Mouse (Mus musculus) hindbrain, embryonic 14.5 days (tissue): ENCODE data around the gene Dalrd3. TPM values are rescaled to one million over a fixed set of nuclear protein-coding genes. Genes with fewer than 3 reads are reported as not detected.
"Not testable (repeated sequence)": the region's sequence is repeated elsewhere in the genome, so short reads cannot be mapped to it uniquely, and the experiment has no call there.

Experiments
- ATAC-seq: fragments of 200-750 bp; cut with Nextera tagmentation; 2 replicates; pipeline ENCODE4 v1.8.0; 2017; ENCODE audit warnings: moderate number of reproducible peaks, mild to moderate bottlenecking, moderate TSS enrichment, moderate library complexity; ENCODE audit not compliant: low FRiP score
- DNase-seq: peaks from one replicate; pipeline ENCODE4 v3.0.0-alpha.2; 2015; ENCODE audit warnings: low spot score
- H3K27ac ChIP-seq: fragments of 300-500 bp; sonication (generic); 2 replicates; pipeline ENCODE4 v1.5.1; 2014; ENCODE audit warnings: mild to moderate bottlenecking, moderate library complexity
- H3K27me3 ChIP-seq: fragments of 300-500 bp; sonication (generic); 2 replicates; pipeline ENCODE4 v1.6.1; 2014; ENCODE audit warnings: mild to moderate bottlenecking, low read length, mixed read lengths; ENCODE audit not compliant: control insufficient read depth, insufficient read depth
- H3K36me3 ChIP-seq: fragments of 300-500 bp; sonication (generic); replicated peaks from 2 replicates; pipeline ENCODE4 v1.6.1; 2014; ENCODE audit not compliant: control insufficient read depth, insufficient read depth
- H3K4me1 ChIP-seq: fragments of 300-500 bp; sonication (generic); replicated peaks from 2 replicates; pipeline ENCODE4 v1.6.1; 2014; ENCODE audit warnings: antibody characterized with exemption, low read length, mixed read lengths; ENCODE audit not compliant: control insufficient read depth, insufficient read depth
- H3K4me2 ChIP-seq: fragments of 300-500 bp; sonication (generic); replicated peaks from 2 replicates; pipeline ENCODE4 v1.6.1; 2014; ENCODE audit warnings: mild to moderate bottlenecking, moderate library complexity
- H3K4me3 ChIP-seq: fragments of 300-500 bp; sonication (generic); replicated peaks from 2 replicates; pipeline ENCODE4 v1.5.1; 2014; ENCODE audit warnings: mild to moderate bottlenecking, low read length
- H3K9ac ChIP-seq: fragments of 300-500 bp; sonication (generic); 2 replicates; pipeline ENCODE4 v1.6.1; 2014
- H3K9me3 ChIP-seq: fragments of 300-500 bp; sonication (generic); 2 replicates; pipeline ENCODE4 v1.6.1; 2016; ENCODE audit warnings: low read length; ENCODE audit not compliant: control insufficient read depth
- WGBS: fragments of 180-500 bp; shearing (Covaris S2); extraction: QIAGEN DNeasy Blood & Tissue Kit; methylation state at CpG from one replicate; pipeline ENCODE4 v1.1.7; 2014; 5-methylcytosine and 5-hydroxymethylcytosine counted together
- microRNA counts: library from miRNA; unstranded; fragments of <30 nt; microRNA quantifications from one replicate; lab custom pipeline; 2016
- microRNA-seq: library from miRNA; unstranded; fragments of <30 nt; microRNA quantifications from one replicate; pipeline ENCODE4, GENCODE M21; 2016
- polyA plus RNA-seq: library from polyadenylated mRNA; unstranded; fragments of >200 nt; fragmentation: Nextera tagmentation; extraction: Ambion mirVana; gene quantifications from 2 replicates; pipeline ENCODE4 v1.2.1, GENCODE M21; 2014

The Dalrd3 gene
- polyA plus RNA-seq, 1 experiment from 2014 or later: 242 TPM

- H3K27ac ChIP-seq: no peak overlapping the region
- no peak overlapping the region for H3K4me2 ChIP-seq
- 55% methylated on average over 2 of the region's 2 CpGs for WGBS
- no peaks in the 10 kb centered on the region for H3K9me3 ChIP-seq
- peaks cover 14% of the 10 kb centered on the region; the same call in 1 of the 2 replicates for H3K4me1 ChIP-seq
- ATAC-seq (no peak), DNase-seq (no peak)
- H3K9ac ChIP-seq: no peak overlapping the region
- peaks cover 31% of the 10 kb centered on the region for H3K36me3 ChIP-seq
- H3K27me3 ChIP-seq: no peaks in the 10 kb centered on the region
- no peak overlapping the region for H3K4me3 ChIP-seq
These were observed 30.3 kb downstream of the Dalrd3 start for GRCm38 (mm10) chr9:108600011-108600410.

DNA sequence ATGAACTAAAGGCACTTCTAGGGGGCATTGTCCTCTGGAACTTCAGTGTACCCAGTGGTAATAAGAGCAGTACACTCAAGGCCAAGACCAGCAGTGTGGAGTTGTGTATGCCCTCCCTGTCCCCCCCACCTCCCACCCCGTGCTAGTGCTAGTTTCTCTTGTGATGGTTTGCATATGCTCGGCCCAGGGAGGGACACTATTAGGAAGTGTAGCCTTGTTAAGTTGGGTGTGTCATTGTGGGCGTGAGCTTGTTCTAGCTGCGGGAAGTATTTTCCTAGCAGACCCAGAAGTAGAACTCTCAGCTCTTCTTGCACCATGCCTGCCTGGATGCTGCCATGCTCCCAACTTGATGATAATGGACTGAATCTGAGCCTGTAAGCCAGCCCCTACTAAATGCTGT is 32.3 kb downstream of the Dalrd3 start:
- Histone ChIP-seq H3K9me3 (no peaks in the 10 kb centered on the region), H3K27me3 (no peaks in the 10 kb centered on the region), H3K36me3 (peaks cover 49% of the 10 kb centered on the region), H3K4me1 (peaks cover 6% of the 10 kb centered on the region; the same call in 1 of the 2 replicates), H3K27ac (no peak overlapping the region), H3K4me2 (no peak overlapping the region), H3K4me3 (no peak overlapping the region), H3K9ac (no peak overlapping the region)
- ATAC-seq: no peak
- no peak for DNase-seq
- 92% methylated on average over 4 of the region's 4 CpGs for WGBS

- not testable (repeated sequence) for DNase-seq, H3K27ac ChIP-seq, H3K4me3 ChIP-seq, ATAC-seq, H3K9ac ChIP-seq, H3K9me3 ChIP-seq, H3K4me2 ChIP-seq, H3K27me3 ChIP-seq, H3K4me1 ChIP-seq
- WGBS: 94% methylated on average over 5 of the region's 5 CpGs
- H3K36me3 ChIP-seq: peaks cover 98% of the 10 kb centered on the region
These were observed 38.2 kb downstream of the Dalrd3 start for GRCm38 (mm10) chr9:108607929-108608328.

GRCm38 (mm10) chr9:108608889-108609288 is 39.2 kb downstream of the Dalrd3 start:
- no peak for ATAC-seq
- Histone ChIP-seq H3K9me3 (no peaks in the 10 kb centered on the region), H3K4me2 (no peak overlapping the region), H3K4me3 (no peak overlapping the region), H3K9ac (no peak overlapping the region), H3K36me3 (peaks cover 98% of the 10 kb centered on the region), H3K27ac (no peak overlapping the region), H3K4me1 (no peaks in the 10 kb centered on the region), H3K27me3 (no peaks in the 10 kb centered on the region)
- DNase-seq: no peak
- WGBS: 95% methylated on average over 4 of the region's 4 CpGs

- no peak overlapping the region for H3K4me3 ChIP-seq
- H3K4me1 ChIP-seq: no peaks in the 10 kb centered on the region
- H3K9me3 ChIP-seq: no peaks in the 10 kb centered on the region
- no peak overlapping the region for H3K4me2 ChIP-seq
- H3K36me3 ChIP-seq: peaks cover 98% of the 10 kb centered on the region
- 96% methylated on average over 10 of the region's 10 CpGs for WGBS
- no peak for DNase-seq
- H3K27me3 ChIP-seq: no peaks in the 10 kb centered on the region
- H3K9ac ChIP-seq: no peak overlapping the region
- H3K27ac ChIP-seq: no peak overlapping the region
- no peak for ATAC-seq
These were observed 41.8 kb downstream of the Dalrd3 start for GRCm38 (mm10) chr9:108611488-108611887.

- 94% methylated on average over 1 of the region's 1 CpGs for WGBS
- H3K4me1 ChIP-seq: no peaks in the 10 kb centered on the region
- ATAC-seq (no peak), DNase-seq (no peak)
- no peak overlapping the region for H3K4me3 ChIP-seq
- H3K36me3 ChIP-seq: peaks cover 69% of the 10 kb centered on the region
- no peaks in the 10 kb centered on the region for H3K27me3 ChIP-seq
- no peak overlapping the region for H3K27ac ChIP-seq
- no peaks in the 10 kb centered on the region for H3K9me3 ChIP-seq
- no peak overlapping the region for H3K4me2 ChIP-seq
- H3K9ac ChIP-seq: no peak overlapping the region
These were observed 47.6 kb downstream of the Dalrd3 start for GRCm38 (mm10) chr9:108617301-108617700.

MicroRNA genes within 50 kb of the gene (microRNA counts, 519-probe panel; counts per million panel counts)
- microRNA mmu-miR-191 (lab: Ali Mortazavi, UCI) (4,627 counts per million, percentile 44 among the panel's probes with 10 or more counts), microRNA mmu-miR-425 (lab: Ali Mortazavi, UCI) (3,695 counts per million, percentile 23 among the panel's probes with 10 or more counts)

Small RNAs within 50 kb of the gene (microRNA-seq; reads per million reads assigned to microRNA genes)
- gene Gm24083 (not detected), gene Mir191 (not detected), gene Mir425 (1,117 reads per million, percentile 79 among the genes with 10 or more reads in this experiment)

Other genes with a start within 250 kb of the Dalrd3 start
- gene Gpx1, start 231.0 kb upstream of the Dalrd3 start, polyA plus RNA-seq: 462 and 488 TPM in 2 replicates
- gene Usp4, start 222.0 kb upstream of the Dalrd3 start, polyA plus RNA-seq: 127 TPM in 2 replicates
- 1.7 and 2.2 TPM in 2 replicates for gene 1700102P08Rik, start 177.1 kb upstream of the Dalrd3 start, polyA plus RNA-seq
- 1.6 TPM in 2 replicates for gene Ccdc36, start 141.4 kb upstream of the Dalrd3 start, polyA plus RNA-seq
- gene BC048562, start 133.4 kb upstream of the Dalrd3 start, polyA plus RNA-seq: not detected in 2 replicates
- gene Ccdc71, start 109.4 kb upstream of the Dalrd3 start, polyA plus RNA-seq: 44.9 and 51.4 TPM in 2 replicates
- 52.8 and 57.2 TPM in 2 replicates for gene Klhdc8b, start 108.3 kb upstream of the Dalrd3 start, polyA plus RNA-seq
- 18.9 and 19.4 TPM in 2 replicates for gene Lamb2, start 90.2 kb upstream of the Dalrd3 start, polyA plus RNA-seq
- gene Usp19, start 79.3 kb upstream of the Dalrd3 start, polyA plus RNA-seq: 64.9 and 69.7 TPM in 2 replicates
- gene Qars, start 62.2 kb upstream of the Dalrd3 start, polyA plus RNA-seq: 61.6 and 66.6 TPM in 2 replicates
- 119 and 128 TPM in 2 replicates for gene Qrich1, start 53.1 kb upstream of the Dalrd3 start, polyA plus RNA-seq
- gene Impdh2, start 9.6 kb upstream of the Dalrd3 start, polyA plus RNA-seq: 107 and 110 TPM in 2 replicates
- gene Ndufaf3, start 2.5 kb upstream of the Dalrd3 start, polyA plus RNA-seq: 80.9 and 93.2 TPM in 2 replicates
- gene Wdr6, start 8.9 kb downstream of the Dalrd3 start, polyA plus RNA-seq: 240 and 242 TPM in 2 replicates
- gene P4htm, start 27.8 kb downstream of the Dalrd3 start, polyA plus RNA-seq: 29.7 and 33.2 TPM in 2 replicates
- gene Arih2, start 79.5 kb downstream of the Dalrd3 start, polyA plus RNA-seq: 37.7 and 44.0 TPM in 2 replicates
- gene Slc25a20, start 92.2 kb downstream of the Dalrd3 start, polyA plus RNA-seq: 25.6 and 31.4 TPM in 2 replicates
- 70.8 and 82.7 TPM in 2 replicates for gene Prkar2a, start 119.4 kb downstream of the Dalrd3 start, polyA plus RNA-seq
- 202 and 238 TPM in 2 replicates for gene Ip6k2, start 213.9 kb downstream of the Dalrd3 start, polyA plus RNA-seq
- 28.5 and 29.6 TPM in 2 replicates for gene Nckipsd, start 238.5 kb downstream of the Dalrd3 start, polyA plus RNA-seq